Mouse (Mus musculus): ENCODE measurements around the gene Pnpla8. TPM values are rescaled to one million over a fixed set of nuclear protein-coding genes. Genes with fewer than 3 reads are reported as not detected.
A peak's percentile ranks its signal among the peaks of the same experiment; 100 is the strongest.
"Not testable (repeated sequence)": the region's sequence is repeated elsewhere in the genome, so short reads cannot be mapped to it uniquely, and the experiment has no call there.

Pnpla8 gene
- polyA plus RNA-seq (2015; fragmentation: Nextera tagmentation; extraction: Ambion mirVana): 61.2 and 63.5 TPM in 2 replicates

GRCm38 (mm10) chr12:44221070-44221469 lies at the start of gene Pnpla8:
Pnpla8 (plus strand) TSS chr12:44221370.
- peak within 1 kb of the TSS; percentile 73 for H3K4me2 ChIP-seq
- peak within 1 kb of the TSS; percentile 54 for H3K4me3 ChIP-seq
- H3K36me3 ChIP-seq; H3K4me1 ChIP-seq; H3K9me3 ChIP-seq; H3K27ac ChIP-seq; H3K27me3 ChIP-seq; ATAC-seq (ENCODE audit: insufficient number of reproducible peaks, insufficient read depth, low FRiP score, low TSS enrichment, low read depth): not testable (repeated sequence)
- WGBS: 91% methylated on average over 2 of the region's 2 CpGs
- H3K9ac ChIP-seq: peak within 1 kb of the TSS; percentile 74

DNA sequence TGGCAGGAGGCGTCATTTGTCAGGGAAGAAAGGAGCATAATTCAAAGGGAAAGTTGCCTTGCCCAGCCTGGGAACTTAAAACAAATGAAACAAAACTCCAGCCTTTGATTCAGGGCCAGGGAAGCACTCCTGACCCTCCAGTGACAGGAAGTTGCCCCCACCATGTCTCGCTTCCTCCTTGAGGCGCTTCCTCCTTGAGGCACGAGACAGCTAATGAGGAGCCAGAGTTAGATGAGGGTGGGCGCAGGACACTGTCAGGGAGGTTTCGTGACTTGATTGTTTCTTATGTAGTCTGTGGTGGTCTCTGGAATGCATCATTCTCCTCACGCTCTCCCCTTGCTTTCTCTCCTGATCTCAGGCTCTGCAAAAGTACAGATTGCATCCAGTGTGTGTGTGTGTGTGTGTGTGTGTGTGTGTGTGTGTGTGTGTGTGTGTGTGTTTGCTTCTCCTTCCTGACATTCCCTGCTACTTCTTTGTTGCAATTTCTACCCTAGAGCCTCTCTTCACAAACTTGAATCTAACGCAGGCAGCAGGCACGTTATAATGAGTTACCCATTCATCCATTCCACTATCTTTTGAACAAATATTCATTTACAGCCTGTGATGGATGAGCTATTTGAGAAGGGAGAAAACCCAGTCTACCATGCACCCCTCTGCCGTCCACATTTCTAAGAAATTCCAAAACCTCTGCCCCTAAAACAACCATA lies 44.7 kb upstream of the Pnpla8 start:
- no peaks in the 10 kb centered on the region for H3K36me3 ChIP-seq
- no peaks in the 10 kb centered on the region for H3K27me3 ChIP-seq
- H3K9me3 ChIP-seq: no peaks in the 10 kb centered on the region
- H3K4me2 ChIP-seq: peak overlapping the region; percentile 28; the same call in 1 of the 2 replicates
- no peak for ATAC-seq (ENCODE audit: insufficient number of reproducible peaks, insufficient read depth, low FRiP score, low TSS enrichment, low read depth)
- no peak overlapping the region for H3K27ac ChIP-seq
- H3K9ac ChIP-seq: no peak overlapping the region
- WGBS: 55% methylated on average over 10 of the region's 10 CpGs
- H3K4me1 ChIP-seq: peaks cover 3% of the 10 kb centered on the region; the same call in 1 of the 2 replicates
- no peak overlapping the region for H3K4me3 ChIP-seq

- H3K27ac ChIP-seq: no peak overlapping the region
- no peak for ATAC-seq (ENCODE audit: insufficient number of reproducible peaks, insufficient read depth, low FRiP score, low TSS enrichment, low read depth)
- no peaks in the 10 kb centered on the region for H3K27me3 ChIP-seq
- H3K9me3 ChIP-seq: no peaks in the 10 kb centered on the region
- no peak overlapping the region for H3K4me3 ChIP-seq
- H3K4me2 ChIP-seq: no peak overlapping the region
- no peaks in the 10 kb centered on the region for H3K36me3 ChIP-seq
- 77% methylated on average over 2 of the region's 2 CpGs for WGBS
- H3K9ac ChIP-seq: no peak overlapping the region
- peaks cover 3% of the 10 kb centered on the region; the same call in 1 of the 2 replicates for H3K4me1 ChIP-seq
These were observed 44.2 kb upstream of the Pnpla8 start for GRCm38 (mm10) chr12:44177038-44177355.

- H3K9ac ChIP-seq: no peak overlapping the region
- no peaks in the 10 kb centered on the region for H3K27me3 ChIP-seq
- no peak overlapping the region for H3K4me3 ChIP-seq
- no peak overlapping the region for H3K27ac ChIP-seq
- H3K36me3 ChIP-seq: no peaks in the 10 kb centered on the region
- ATAC-seq (ENCODE audit: insufficient number of reproducible peaks, insufficient read depth, low FRiP score, low TSS enrichment, low read depth): 0 out of 2 replicates have a peak, but pooled peaks have one; percentile 56
- 49% methylated on average over 9 of the region's 9 CpGs for WGBS
- H3K4me1 ChIP-seq: peaks cover 3% of the 10 kb centered on the region; the same call in 1 of the 2 replicates
- H3K4me2 ChIP-seq: no peak overlapping the region
- H3K9me3 ChIP-seq: no peaks in the 10 kb centered on the region
These were observed 39.8 kb upstream of the Pnpla8 start for GRCm38 (mm10) chr12:44181081-44181982.

DNA sequence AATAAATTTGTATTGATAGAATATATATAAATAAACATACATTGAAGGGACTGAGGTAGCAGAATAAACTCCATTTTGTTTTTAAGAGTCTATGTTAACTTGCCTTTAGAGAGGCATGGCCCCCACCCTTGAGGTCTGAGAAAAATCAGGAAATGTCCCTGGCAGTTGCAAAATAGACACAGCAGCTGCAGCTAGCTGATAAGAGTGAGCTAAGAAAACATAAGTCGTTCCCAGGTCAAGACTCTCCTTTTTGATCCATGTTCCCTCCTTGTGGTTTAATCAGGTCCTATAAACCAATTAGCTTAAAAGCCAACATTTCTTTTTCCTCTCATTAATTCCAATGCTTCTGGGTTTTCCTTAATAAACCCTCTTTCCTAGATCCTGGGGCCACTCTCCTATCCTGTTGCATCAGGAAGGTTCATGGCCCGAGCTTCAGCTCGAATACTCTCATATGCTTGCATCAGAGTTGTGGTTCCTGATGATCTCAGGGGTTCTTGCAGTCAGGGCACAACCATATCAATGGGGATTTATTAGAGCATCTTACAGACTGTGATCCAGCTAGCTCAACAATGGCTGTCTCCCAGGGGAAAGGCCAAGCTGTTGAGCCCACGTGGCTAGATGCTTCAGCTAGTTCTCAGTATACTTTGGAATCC lies 23.2 kb upstream of the Pnpla8 start:
- Histone ChIP-seq H3K27ac (no peak overlapping the region), H3K9me3 (no peaks in the 10 kb centered on the region), H3K27me3 (no peaks in the 10 kb centered on the region), H3K4me2 (no peak overlapping the region), H3K36me3 (0 out of 2 replicates have a peak, but pooled peaks cover 3% of the 10 kb centered on the region), H3K4me1 (no peaks in the 10 kb centered on the region), H3K9ac (no peak overlapping the region), H3K4me3 (no peak overlapping the region)
- no peak for ATAC-seq (ENCODE audit: insufficient number of reproducible peaks, insufficient read depth, low FRiP score, low TSS enrichment, low read depth)
- WGBS: 66% methylated on average over 4 of the region's 4 CpGs

DNA sequence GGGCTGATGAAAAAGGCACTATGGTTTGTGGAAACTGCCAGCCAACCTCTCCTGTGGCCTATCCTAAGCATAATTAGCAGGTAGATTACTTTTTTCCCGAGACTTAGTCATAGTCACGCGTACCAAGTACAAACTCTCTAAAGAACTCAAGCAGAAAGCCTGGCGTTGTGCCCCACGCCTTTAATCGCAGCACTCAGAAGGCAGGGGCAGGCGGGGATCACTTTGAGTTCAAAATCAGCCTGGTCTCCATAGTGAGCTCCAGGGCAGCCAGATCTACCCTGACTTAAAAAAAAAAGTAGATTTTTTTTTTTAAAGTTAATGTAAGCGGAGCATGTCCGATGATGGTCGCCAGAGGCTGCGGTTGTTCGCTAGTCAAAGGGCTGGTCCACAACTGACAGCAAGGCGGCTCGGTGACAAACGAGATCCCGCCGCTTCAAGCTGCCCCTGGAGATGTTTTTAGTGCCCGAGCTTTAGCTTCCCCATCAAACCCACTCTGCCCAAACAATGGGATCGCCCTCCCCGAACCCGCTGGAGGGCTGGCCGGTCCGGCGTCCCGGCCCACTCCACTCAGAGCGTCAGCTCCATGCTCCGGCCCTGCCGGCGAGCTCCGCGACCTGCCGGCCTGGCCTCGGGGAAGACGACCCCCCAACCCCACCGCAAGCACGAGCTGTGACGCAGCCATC lies 11.9 kb upstream of the Pnpla8 start:
- under 1% methylated on average over 37 of the region's 37 CpGs for whole genome bisulfite sequencing

DNA sequence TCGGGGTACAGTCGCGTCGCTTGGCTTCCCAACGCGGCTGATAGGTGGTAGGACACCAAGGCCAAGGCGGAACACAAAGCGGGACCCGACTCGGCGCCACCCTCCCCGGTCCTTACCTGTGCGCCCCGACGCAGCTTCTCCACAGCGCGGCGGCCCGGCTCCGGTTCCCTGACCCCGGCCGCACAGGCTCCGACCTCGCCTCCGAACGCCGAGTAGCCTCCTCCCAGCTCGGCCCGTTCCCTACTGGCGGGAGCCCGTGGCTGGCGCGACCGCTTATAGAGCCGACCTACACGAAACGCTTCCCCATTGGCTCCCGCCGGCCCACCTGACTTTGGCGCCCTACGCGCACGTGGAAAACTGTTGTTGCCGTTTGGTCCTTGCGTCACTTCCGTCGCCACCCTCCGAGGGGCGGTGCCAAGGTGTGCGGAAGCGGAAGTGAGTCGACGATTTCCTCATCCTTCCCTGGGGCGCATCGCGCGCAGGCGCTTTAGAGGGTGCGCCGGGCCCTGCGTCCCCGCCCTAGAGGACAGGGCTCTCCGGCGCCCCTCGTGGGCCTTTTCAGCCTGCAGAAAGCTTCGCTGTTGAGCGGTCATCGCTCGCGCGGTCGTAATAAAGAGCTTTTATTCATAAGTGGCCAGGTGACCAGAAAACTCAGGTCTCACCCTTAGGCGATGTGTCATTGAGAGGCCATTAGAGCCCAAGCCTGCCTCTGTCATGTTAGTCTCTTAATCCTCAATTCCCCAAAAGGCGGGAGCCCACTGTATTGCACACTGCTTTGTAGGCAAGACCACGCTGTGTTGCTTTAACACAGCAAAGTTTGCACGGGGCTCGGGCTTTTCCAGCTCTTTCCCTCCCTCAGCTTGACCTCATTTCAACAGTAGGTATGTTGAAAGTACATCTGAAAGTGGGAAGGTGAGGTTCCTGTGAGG lies 11.1 kb upstream of the Pnpla8 start, which contains the start of gene Dnajb9:
TSS of gene Dnajb9 (minus strand) at position 503 of the 929 bp plus-strand sequence.
- Histone ChIP-seq H3K36me3 (peaks cover 4% of the 10 kb centered on the region), H3K27me3 (no peaks in the 10 kb centered on the region), H3K4me2 (peak within 1 kb of the TSS; percentile 78), H3K27ac (peak within 1 kb of the TSS; percentile 83), H3K9ac (peak within 1 kb of the TSS; percentile 89), H3K4me1 (peaks cover 7% of the 10 kb centered on the region), H3K4me3 (peak within 1 kb of the TSS; percentile 95), H3K9me3 (no peaks in the 10 kb centered on the region)
- ATAC-seq (ENCODE audit: insufficient number of reproducible peaks, insufficient read depth, low FRiP score, low TSS enrichment, low read depth): peak; percentile 100
- under 1% methylated on average over 77 of the region's 77 CpGs for WGBS

More for the DNA sequence above, 11.9 kb upstream of the Pnpla8 start:
- H3K4me2 ChIP-seq: peak overlapping the region; percentile 78
- H3K4me3 ChIP-seq: peak overlapping the region; percentile 95
- peaks cover 7% of the 10 kb centered on the region for H3K4me1 ChIP-seq
- H3K36me3 ChIP-seq: peaks cover 4% of the 10 kb centered on the region
- H3K27me3 ChIP-seq: no peaks in the 10 kb centered on the region
- no peaks in the 10 kb centered on the region for H3K9me3 ChIP-seq
- ATAC-seq (ENCODE audit: insufficient number of reproducible peaks, insufficient read depth, low FRiP score, low TSS enrichment, low read depth): peak; percentile 27; the same call in 1 of the 2 replicates
- H3K9ac ChIP-seq: peak overlapping the region; percentile 89
- peak overlapping the region; percentile 83 for H3K27ac ChIP-seq

DNA sequence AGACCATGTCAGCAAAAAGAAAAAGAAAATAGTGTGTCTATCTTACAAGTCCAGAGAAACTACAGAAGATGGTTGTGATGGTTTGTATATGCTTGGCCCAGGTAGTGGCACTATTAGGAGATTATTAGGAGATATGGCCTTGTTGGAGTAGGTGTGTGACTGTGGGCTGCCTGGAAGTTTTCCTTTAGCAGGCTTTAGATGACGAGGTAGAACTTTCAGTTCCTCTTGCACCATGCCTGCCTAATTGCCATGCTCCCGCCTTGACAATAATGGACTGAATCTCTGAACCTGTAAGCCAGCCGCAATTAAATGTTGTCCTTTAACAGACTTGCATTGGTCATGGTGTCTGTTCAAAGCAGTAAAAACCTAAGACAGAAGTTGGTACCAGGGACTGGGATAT lies 9.6 kb upstream of the Pnpla8 start:
- no peak overlapping the region for H3K9ac ChIP-seq
- no peaks in the 10 kb centered on the region for H3K27me3 ChIP-seq
- no peak overlapping the region for H3K27ac ChIP-seq
- H3K36me3 ChIP-seq: no peaks in the 10 kb centered on the region
- peaks cover 7% of the 10 kb centered on the region for H3K4me1 ChIP-seq
- no peak for ATAC-seq (ENCODE audit: insufficient number of reproducible peaks, insufficient read depth, low FRiP score, low TSS enrichment, low read depth)
- H3K4me3 ChIP-seq: no peak overlapping the region
- no peaks in the 10 kb centered on the region for H3K9me3 ChIP-seq
- WGBS: 95% methylated on average over 3 of the region's 3 CpGs
- H3K4me2 ChIP-seq: no peak overlapping the region

DNA sequence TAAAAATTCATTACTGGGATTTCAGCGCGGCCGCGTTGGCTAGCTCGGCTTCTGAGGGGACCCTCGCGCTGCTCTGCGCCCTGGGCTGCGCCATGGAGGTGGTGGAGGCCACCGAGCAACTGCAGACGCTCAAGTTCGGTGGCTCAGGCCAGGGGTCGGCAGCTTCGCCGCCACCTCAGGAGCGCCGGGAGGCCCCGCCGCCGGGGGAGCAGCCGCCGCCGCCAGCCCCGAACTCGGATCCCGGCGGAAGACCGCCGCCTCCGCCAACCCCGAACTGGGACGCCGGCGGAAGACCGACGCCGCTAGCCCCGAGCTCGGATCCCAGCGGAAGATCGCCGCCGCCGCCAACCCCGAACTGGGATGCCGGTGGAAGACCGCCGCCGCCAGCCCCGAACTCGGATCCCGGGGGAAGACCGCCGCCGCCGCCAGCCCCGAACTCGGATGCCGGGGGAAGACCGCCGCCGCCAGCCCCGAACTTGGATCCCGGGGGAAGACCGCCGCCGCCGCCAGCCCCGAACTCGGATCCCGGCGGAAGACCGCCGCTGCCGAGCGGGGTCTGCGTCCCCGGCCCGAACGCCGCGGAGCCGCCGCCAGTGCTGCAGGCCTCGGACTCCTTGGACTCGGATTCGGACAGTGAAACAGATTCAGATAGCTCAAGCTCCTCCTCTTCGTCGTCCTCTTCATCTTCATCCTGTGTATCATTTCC lies 634 bp downstream of the Pnpla8 start:
- no peaks in the 10 kb centered on the region for H3K4me1 ChIP-seq
- H3K27me3 ChIP-seq: peaks cover 8% of the 10 kb centered on the region; the same call in 1 of the 2 replicates
- no peak overlapping the region for H3K27ac ChIP-seq
- peak overlapping the region; percentile 74 for H3K9ac ChIP-seq
- H3K36me3 ChIP-seq: no peaks in the 10 kb centered on the region
- H3K4me2 ChIP-seq: peak overlapping the region; percentile 73
- no peaks in the 10 kb centered on the region for H3K9me3 ChIP-seq
- no peak for ATAC-seq (ENCODE audit: insufficient number of reproducible peaks, insufficient read depth, low FRiP score, low TSS enrichment, low read depth)
- H3K4me3 ChIP-seq: peak overlapping the region; percentile 54
- 1% methylated on average over 89 of the region's 89 CpGs for WGBS

- peaks cover 8% of the 10 kb centered on the region; the same call in 1 of the 2 replicates for H3K27me3 ChIP-seq
These were observed 1.9 kb downstream of the Pnpla8 start for GRCm38 (mm10) chr12:44223044-44223443.

More at GRCm38 (mm10) chr12:44223044-44223443, 1.9 kb downstream of the Pnpla8 start:
- 0 out of 2 replicates have a peak, but pooled peaks have one; percentile 32 for ATAC-seq (ENCODE audit: insufficient number of reproducible peaks, insufficient read depth, low FRiP score, low TSS enrichment, low read depth)
- no peak overlapping the region for H3K4me3 ChIP-seq
- H3K9me3 ChIP-seq: no peaks in the 10 kb centered on the region
- WGBS: 52% methylated on average over 3 of the region's 3 CpGs
- H3K27ac ChIP-seq: no peak overlapping the region
- no peaks in the 10 kb centered on the region for H3K4me1 ChIP-seq
- H3K4me2 ChIP-seq: no peak overlapping the region
- H3K9ac ChIP-seq: no peak overlapping the region
- no peaks in the 10 kb centered on the region for H3K36me3 ChIP-seq

All from embryonic facial prominence, embryonic 13.5 days (tissue).